In genomic region chr16:90422108-90422529, GRCm38 (mm10) we compare ENCODE assay signal across 9 mouse cellular contexts. TPM values are rescaled to one million over a fixed set of nuclear protein-coding genes. Genes with fewer than 3 reads are reported as not detected.
DNase-seq lines count a peak whose midpoint lies in the region; ATAC-seq and TF ChIP-seq lines count a peak whose summit lies in the region.
"Had no signal": no experiment of that assay in that cellular context is flagged by ENCODE, and none has a peak within 500 bp of the region (broad histone marks: within the 10 kb centered on the region; RNA-seq: fewer than 3 reads in every experiment).

No protein-coding gene starts in this region.

- DNase-seq in cerebellum, adult 18-20 months: peak; percentile 10 to 12
- no peak for DNase-seq in cerebellum, adult 9-11 months
- no peak for DNase-seq in embryonic facial prominence, embryonic 10.5 days (ENCODE audit: low spot score)
- DNase-seq in heart, postnatal 0 days (ENCODE audit: low spot score): peak; percentile 40
- peak; percentile 44 to 56 for DNase-seq in layer of hippocampus, postnatal 14 days (ENCODE audit: low spot score in 2 of 2)
- peak; percentile 59 for DNase-seq in stomach, postnatal 0 days (ENCODE audit: low spot score)
- no peak for DNase-seq in thymus, postnatal 4 days

- H3K9ac ChIP-seq in heart, postnatal 0 days (replicated peaks; ENCODE audit: low read depth, low read length): no peak overlapping the region
- no peak overlapping the region for H3K9ac ChIP-seq in midbrain, embryonic 12.5 days (replicated peaks)
- peak overlapping the region; percentile 27; the same call in 1 of the 2 replicates for H3K9ac ChIP-seq in stomach, postnatal 0 days (ENCODE audit: low read length)

- H3K36me3 ChIP-seq in embryonic facial prominence, embryonic 10.5 days (replicated peaks): peaks cover 34% of the 10 kb centered on the region
- no peaks in the 10 kb centered on the region for H3K36me3 ChIP-seq in heart, postnatal 0 days (replicated peaks; ENCODE audit: control insufficient read depth, insufficient read depth, low read length)
- peaks cover 3% of the 10 kb centered on the region; the same call in 1 of the 2 replicates for H3K36me3 ChIP-seq in midbrain, embryonic 12.5 days
- H3K36me3 ChIP-seq in stomach, postnatal 0 days (ENCODE audit: control insufficient read depth, insufficient read depth, low read length): no peaks in the 10 kb centered on the region

- no peak overlapping the region for H3K4me2 ChIP-seq in heart, postnatal 0 days (ENCODE audit: low read depth, low read length)
- no peak overlapping the region for H3K4me2 ChIP-seq in midbrain, embryonic 12.5 days (replicated peaks)
- H3K4me2 ChIP-seq in stomach, postnatal 0 days (replicated peaks; ENCODE audit: low read depth): no peak overlapping the region

- ATAC-seq in heart, postnatal 0 days (ENCODE audit: insufficient read depth, low read depth): no peak
- no peak for ATAC-seq in midbrain, embryonic 12.5 days (ENCODE audit: low FRiP score, low read depth)
- peak; percentile 62 for ATAC-seq in stomach, postnatal 0 days (ENCODE audit: low FRiP score, low TSS enrichment)

- H3K27me3 ChIP-seq in embryonic facial prominence, embryonic 10.5 days (replicated peaks; ENCODE audit: low read depth, poor library complexity, severe bottlenecking): no peaks in the 10 kb centered on the region
- no peaks in the 10 kb centered on the region for H3K27me3 ChIP-seq in heart, postnatal 0 days (ENCODE audit: control insufficient read depth, insufficient read depth, low read length)
- peaks cover 5% of the 10 kb centered on the region; the same call in 1 of the 2 replicates for H3K27me3 ChIP-seq in midbrain, embryonic 12.5 days
- H3K27me3 ChIP-seq in stomach, postnatal 0 days (ENCODE audit: control insufficient read depth, insufficient read depth, low read length): no peaks in the 10 kb centered on the region

- no peak for TF ChIP-seq EP300 in heart, postnatal 0 days (IDR thresholded peaks at IDR 0.05; ENCODE audit: low read depth)
- no peak for TF ChIP-seq EP300 in stomach, postnatal 0 days (optimal IDR thresholded peaks at IDR 0.05)

- WGBS in embryonic facial prominence, embryonic 10.5 days: 65% methylated on average over 11 of the region's 11 CpGs
- 36% methylated on average over 11 of the region's 11 CpGs for WGBS in heart, postnatal 0 days
- 54% methylated on average over 11 of the region's 11 CpGs for WGBS in midbrain, embryonic 12.5 days
- WGBS in stomach, postnatal 0 days: 26% methylated on average over 11 of the region's 11 CpGs

- H3K9me3 ChIP-seq in embryonic facial prominence, embryonic 10.5 days: no peaks in the 10 kb centered on the region
- no peaks in the 10 kb centered on the region for H3K9me3 ChIP-seq in heart, postnatal 0 days (replicated peaks; ENCODE audit: control insufficient read depth, low read length)
- H3K9me3 ChIP-seq in midbrain, embryonic 12.5 days: no peaks in the 10 kb centered on the region
- H3K9me3 ChIP-seq in stomach, postnatal 0 days (ENCODE audit: control insufficient read depth, low read length): no peaks in the 10 kb centered on the region

- peaks cover 82% of the 10 kb centered on the region for H3K4me1 ChIP-seq in embryonic facial prominence, embryonic 10.5 days
- peaks cover 32% of the 10 kb centered on the region for H3K4me1 ChIP-seq in heart, postnatal 0 days (ENCODE audit: control insufficient read depth, insufficient read depth)
- peaks cover 70% of the 10 kb centered on the region for H3K4me1 ChIP-seq in midbrain, embryonic 12.5 days
- peaks cover 17% of the 10 kb centered on the region for H3K4me1 ChIP-seq in stomach, postnatal 0 days (replicated peaks; ENCODE audit: control insufficient read depth, insufficient read depth)

- no peak for TF ChIP-seq CTCF in heart, postnatal 0 days (IDR thresholded peaks at IDR 0.05; ENCODE audit: low read depth)
- 0 out of 2 replicates have a peak, but pooled peaks have one; percentile 7 for TF ChIP-seq CTCF in stomach, postnatal 0 days (IDR thresholded peaks at IDR 0.05; ENCODE audit: low read depth)

- no peak overlapping the region for H3K4me3 ChIP-seq in embryonic facial prominence, embryonic 10.5 days
- H3K4me3 ChIP-seq in heart, postnatal 0 days (ENCODE audit: low read depth, low read length): no peak overlapping the region
- no peak overlapping the region for H3K4me3 ChIP-seq in midbrain, embryonic 12.5 days
- H3K4me3 ChIP-seq in stomach, postnatal 0 days (ENCODE audit: low read depth, low read length): no peak overlapping the region

- H3K27ac ChIP-seq in embryonic facial prominence, embryonic 10.5 days (replicated peaks): peak overlapping the region; percentile 74
- H3K27ac ChIP-seq in heart, postnatal 0 days (ENCODE audit: low read depth): peak overlapping the region; percentile 27; the same call in 1 of the 2 replicates
- H3K27ac ChIP-seq in midbrain, embryonic 12.5 days (replicated peaks): peak overlapping the region; percentile 66
- H3K27ac ChIP-seq in stomach, postnatal 0 days (replicated peaks): peak overlapping the region; percentile 65; the same call in 1 of the 2 replicates
- H3K27ac ChIP-seq: macrophage had no signal

RNA-seq across cellular contexts. Expression of gene Hunk, which starts 36.3 kb away (rescaled TPM):
- 16.5 and 17.2 TPM in 2 replicates for polyA plus RNA-seq in embryonic facial prominence, embryonic 10.5 days (2016; fragmentation: Nextera tagmentation; extraction: Ambion mirVana)
- 3.3 and 7.7 TPM in 2 replicates for total RNA-seq in heart, postnatal 0 days (2014; rRNA removed; ENCODE audit: low replicate concordance)
- 1.4 and 1.6 TPM in 2 replicates for polyA plus RNA-seq in heart, postnatal 0 days (2015; fragmentation: Nextera tagmentation; extraction: Ambion mirVana)
- total RNA-seq in layer of hippocampus, postnatal 14 days (2021): 10 to 100 TPM; 26.6 to 27.2 TPM
- polyA plus RNA-seq in midbrain, embryonic 12.5 days (2016; fragmentation: Nextera tagmentation; extraction: Ambion mirVana): 15.0 and 15.7 TPM in 2 replicates
- polyA plus RNA-seq in stomach, postnatal 0 days (2015; fragmentation: Nextera tagmentation; extraction: Ambion mirVana): 1.8 and 1.9 TPM in 2 replicates
- polyA plus RNA-seq: macrophage had no signal

Comparison
In these comparisons a context has a peak if more than half of its experiments do, and no peak if none do; other contexts are left out.
1. DNase-seq: peak in cerebellum, adult 18-20 months (2 of 2), heart, postnatal 0 days (single experiment), layer of hippocampus, postnatal 14 days (2 of 2) and stomach, postnatal 0 days (single experiment); none in cerebellum, adult 9-11 months (single experiment), embryonic facial prominence, embryonic 10.5 days (single experiment) and thymus, postnatal 4 days (single experiment).
2. Peak in every context shown above with its lines, with median percentiles within 50 percentile points of each other: H3K27ac ChIP-seq.